Mouse (Mus musculus): ENCODE measurements at regions not wholly inside any gene's neighbourhood (a gene's known extent, or its start where the extent isn't known, plus 50 kb on each side); places are given as distances from the start of the nearest gene placed in this dataset.
A peak's percentile ranks its signal among the peaks of the same experiment; 100 is the strongest.

GRCm38 (mm10) chr8:63671165-63671564, 280.9 kb downstream of the Sgo2b start:
- no peak overlapping the region for H3K27ac ChIP-seq
- ATAC-seq (replicated peaks; ENCODE audit: low FRiP score, low read depth): no peak
- no peak overlapping the region for H3K4me3 ChIP-seq (replicated peaks; ENCODE audit: low read depth, low read length)
- 75% methylated on average over 2 of the region's 2 CpGs for WGBS
- no peaks in the 10 kb centered on the region for H3K4me1 ChIP-seq (replicated peaks; ENCODE audit: insufficient read depth, low read length)
- DNase-seq (ENCODE audit: low spot score): peak; percentile 4
- no peaks in the 10 kb centered on the region for H3K9me3 ChIP-seq (replicated peaks; ENCODE audit: low read length)
- no peak for TF ChIP-seq CTCF (IDR thresholded peaks at IDR 0.05; ENCODE audit: low read depth)
- H3K27me3 ChIP-seq (ENCODE audit: insufficient read depth, low read length): no peaks in the 10 kb centered on the region
- H3K4me2 ChIP-seq (ENCODE audit: low read length): no peak overlapping the region
- no peaks in the 10 kb centered on the region for H3K36me3 ChIP-seq (ENCODE audit: insufficient read depth, low read length)
- no peak overlapping the region for H3K9ac ChIP-seq (ENCODE audit: low read depth, low read length)
